Mouse (Mus musculus): Measurements from ENCODE around the gene Tgfb1. TPM values are rescaled to one million over a fixed set of nuclear protein-coding genes. Genes with fewer than 3 reads are reported as not detected.

Gene Tgfb1
- 0.21 and 0.78 TPM in 2 replicates for polyA plus RNA-seq (2015; fragmentation: Nextera tagmentation; extraction: Ambion mirVana)

DNA sequence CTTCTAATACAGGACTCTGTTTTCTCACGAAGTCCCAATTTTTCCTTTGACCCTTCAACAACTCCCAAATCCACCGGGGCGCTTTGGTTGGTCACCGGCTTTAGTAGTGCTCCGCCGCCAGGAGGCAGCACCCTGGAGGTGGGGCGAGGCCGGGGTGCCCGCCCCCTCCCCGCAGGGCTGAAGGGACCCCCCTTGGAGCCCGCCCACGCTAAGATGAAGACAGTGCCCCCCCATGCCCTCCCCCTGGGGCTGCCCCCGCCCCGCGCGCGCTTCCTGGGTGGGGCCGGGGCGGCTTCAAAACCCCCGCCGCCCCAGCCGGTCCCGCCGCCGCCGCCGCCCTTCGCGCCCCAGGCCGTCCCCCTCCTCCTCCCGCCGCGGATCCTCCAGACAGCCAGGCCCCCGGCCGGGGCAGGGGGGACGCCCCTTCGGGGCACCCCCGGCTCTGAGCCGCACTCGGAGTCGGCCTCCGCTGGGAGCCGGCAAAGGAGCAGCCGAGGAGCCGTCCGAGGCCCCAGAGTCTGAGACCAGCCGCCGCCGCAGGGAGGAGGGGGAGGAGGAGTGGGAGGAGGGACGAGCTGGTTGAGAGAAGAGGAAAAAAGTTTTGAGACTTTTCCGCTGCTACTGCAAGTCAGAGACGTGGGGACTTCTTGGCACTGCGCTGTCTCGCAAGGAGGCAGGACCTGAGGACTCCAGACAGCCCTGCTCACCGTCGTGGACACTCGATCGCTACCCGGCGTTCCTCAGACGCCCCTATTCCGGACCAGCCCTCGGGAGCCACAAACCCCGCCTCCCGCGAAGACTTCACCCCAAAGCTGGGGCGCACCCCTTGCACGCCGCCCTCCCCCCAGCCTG, at the start of gene Tgfb1:
Gene Tgfb1 (plus strand): TSS at position 323 of the 852 bp plus-strand sequence.
- peak within 1 kb of the TSS; percentile 53 for H3K9ac ChIP-seq (ENCODE audit: low read depth, low read length)
- H3K27ac ChIP-seq (ENCODE audit: low read length): no peak within 1 kb of the TSS
- H3K4me2 ChIP-seq (ENCODE audit: low read length): peak within 1 kb of the TSS; percentile 71
- H3K4me3 ChIP-seq (ENCODE audit: low read depth, low read length): peak within 1 kb of the TSS; percentile 41
- H3K9me3 ChIP-seq (replicated peaks; ENCODE audit: control insufficient read depth, low read length, poor library complexity, severe bottlenecking): no peaks in the 10 kb centered on the region
- 0 out of 2 replicates have a peak, but pooled peaks have one; percentile 32 for ATAC-seq
- peaks cover 58% of the 10 kb centered on the region for H3K27me3 ChIP-seq (ENCODE audit: control insufficient read depth, insufficient read depth, low read depth, low read length)
- H3K4me1 ChIP-seq (ENCODE audit: control insufficient read depth, insufficient read depth, low read length): peaks cover 29% of the 10 kb centered on the region
- no peaks in the 10 kb centered on the region for H3K36me3 ChIP-seq (ENCODE audit: control insufficient read depth, insufficient read depth, low read length)
- WGBS: 2% methylated on average over 56 of the region's 69 CpGs

DNA sequence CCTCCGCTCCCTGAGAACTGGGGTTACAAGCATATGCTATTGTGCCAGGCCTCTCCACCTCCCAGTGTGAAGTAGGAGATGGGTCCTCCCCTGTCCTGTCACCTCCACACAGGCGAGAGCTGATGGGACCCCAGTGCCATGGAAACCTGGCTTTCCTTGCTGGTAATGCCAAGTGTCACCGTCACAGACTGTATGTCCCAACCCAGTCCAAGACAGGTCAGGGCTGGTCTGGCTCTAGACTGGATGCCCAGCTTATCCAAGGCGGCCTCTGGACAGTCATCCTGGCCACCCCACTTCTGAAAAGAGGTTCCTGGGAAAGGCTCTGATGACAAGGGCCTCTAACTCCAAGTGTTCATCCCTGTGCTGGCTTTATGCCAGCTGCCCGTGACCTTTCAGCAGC, 49.7 kb upstream of the Tgfb1 start:
- no peaks in the 10 kb centered on the region for H3K9me3 ChIP-seq (replicated peaks; ENCODE audit: control insufficient read depth, low read length, poor library complexity, severe bottlenecking)
- no peaks in the 10 kb centered on the region for H3K4me1 ChIP-seq (ENCODE audit: control insufficient read depth, insufficient read depth, low read length)
- H3K4me3 ChIP-seq (ENCODE audit: low read depth, low read length): no peak overlapping the region
- no peak overlapping the region for H3K9ac ChIP-seq (ENCODE audit: low read depth, low read length)
- WGBS: 88% methylated on average over 5 of the region's 5 CpGs
- H3K4me2 ChIP-seq (ENCODE audit: low read length): no peak overlapping the region
- peaks cover 10% of the 10 kb centered on the region; the same call in 1 of the 2 replicates for H3K36me3 ChIP-seq (ENCODE audit: control insufficient read depth, insufficient read depth, low read length)
- H3K27ac ChIP-seq (ENCODE audit: low read length): no peak overlapping the region
- no peak for ATAC-seq
- no peaks in the 10 kb centered on the region for H3K27me3 ChIP-seq (ENCODE audit: control insufficient read depth, insufficient read depth, low read depth, low read length)

DNA sequence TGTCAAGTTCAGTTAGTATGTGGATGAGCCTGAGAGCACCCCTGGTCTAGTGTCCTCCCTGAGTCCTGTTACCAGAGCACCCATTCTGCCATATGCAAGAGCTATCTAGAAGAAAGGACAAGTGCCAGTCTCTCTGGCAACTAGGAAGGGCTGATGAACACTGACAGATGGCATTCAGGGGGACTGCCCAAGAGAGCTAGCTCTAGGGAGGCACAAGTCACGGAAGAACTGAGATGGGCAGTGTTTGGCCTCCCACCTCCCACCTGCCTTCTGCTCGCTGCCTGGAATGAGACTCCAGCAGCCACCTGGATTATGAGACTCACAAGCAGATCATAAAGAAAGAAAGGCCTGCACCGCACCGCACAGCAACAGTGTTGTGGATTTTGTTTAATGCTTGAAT, 47.0 kb upstream of the Tgfb1 start:
- 92% methylated on average over 4 of the region's 4 CpGs for WGBS
- no peaks in the 10 kb centered on the region for H3K4me1 ChIP-seq (ENCODE audit: control insufficient read depth, insufficient read depth, low read length)
- H3K36me3 ChIP-seq (ENCODE audit: control insufficient read depth, insufficient read depth, low read length): peaks cover 7% of the 10 kb centered on the region; the same call in 1 of the 2 replicates
- no peaks in the 10 kb centered on the region for H3K27me3 ChIP-seq (ENCODE audit: control insufficient read depth, insufficient read depth, low read depth, low read length)
- no peak overlapping the region for H3K27ac ChIP-seq (ENCODE audit: low read length)
- H3K9me3 ChIP-seq (replicated peaks; ENCODE audit: control insufficient read depth, low read length, poor library complexity, severe bottlenecking): no peaks in the 10 kb centered on the region
- no peak overlapping the region for H3K4me2 ChIP-seq (ENCODE audit: low read length)
- H3K4me3 ChIP-seq (ENCODE audit: low read depth, low read length): no peak overlapping the region
- no peak for ATAC-seq
- H3K9ac ChIP-seq (ENCODE audit: low read depth, low read length): no peak overlapping the region

DNA sequence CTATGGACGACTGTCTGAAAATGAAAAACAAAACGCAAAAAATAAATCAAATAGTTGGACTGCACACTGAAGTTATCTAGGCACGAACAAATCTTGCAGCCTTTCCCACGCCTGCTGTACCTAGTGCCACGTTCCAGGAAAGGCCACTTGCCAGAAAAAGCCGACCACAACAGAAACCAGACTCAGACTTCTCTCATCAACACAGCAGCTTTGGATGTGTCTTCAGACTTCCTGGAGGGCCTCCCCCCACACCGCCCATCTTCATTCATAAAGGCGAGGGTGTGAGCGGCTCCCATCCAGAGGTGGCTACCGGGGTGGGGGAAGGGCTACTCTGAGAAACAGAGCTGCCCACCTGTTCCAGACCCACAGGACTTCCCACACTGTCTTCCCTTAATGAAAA, 42.7 kb upstream of the Tgfb1 start:
- 83% methylated on average over 10 of the region's 10 CpGs for WGBS
- H3K4me1 ChIP-seq (ENCODE audit: control insufficient read depth, insufficient read depth, low read length): no peaks in the 10 kb centered on the region
- no peak overlapping the region for H3K4me3 ChIP-seq (ENCODE audit: low read depth, low read length)
- H3K9ac ChIP-seq (ENCODE audit: low read depth, low read length): no peak overlapping the region
- ATAC-seq: no peak
- no peak overlapping the region for H3K4me2 ChIP-seq (ENCODE audit: low read length)
- H3K27ac ChIP-seq (ENCODE audit: low read length): no peak overlapping the region
- H3K36me3 ChIP-seq (ENCODE audit: control insufficient read depth, insufficient read depth, low read length): peaks cover 7% of the 10 kb centered on the region; the same call in 1 of the 2 replicates
- no peaks in the 10 kb centered on the region for H3K9me3 ChIP-seq (replicated peaks; ENCODE audit: control insufficient read depth, low read length, poor library complexity, severe bottlenecking)
- H3K27me3 ChIP-seq (ENCODE audit: control insufficient read depth, insufficient read depth, low read depth, low read length): no peaks in the 10 kb centered on the region

DNA sequence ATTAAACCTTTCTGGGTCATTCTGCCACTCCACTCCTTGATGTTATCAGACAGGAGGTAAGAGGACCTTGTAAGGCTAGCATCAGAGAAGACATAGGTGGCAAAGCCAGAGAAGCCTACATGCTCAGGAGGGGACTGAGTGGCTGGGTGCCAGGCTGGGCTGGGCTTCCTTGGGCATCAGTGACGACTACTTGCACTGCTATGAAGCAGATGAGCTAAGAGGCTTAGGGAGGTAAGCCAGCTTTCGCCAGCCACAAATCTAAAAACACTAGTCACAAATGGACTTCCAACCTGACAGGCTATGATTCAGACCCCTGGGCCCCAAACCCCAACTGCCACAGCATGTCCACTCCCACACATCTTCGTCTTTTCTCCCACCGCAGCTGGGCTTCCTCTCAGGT, 42.2 kb upstream of the Tgfb1 start:
- Histone ChIP-seq H3K9me3 (replicated peaks; ENCODE audit: control insufficient read depth, low read length, poor library complexity, severe bottlenecking) (no peaks in the 10 kb centered on the region), H3K4me3 (ENCODE audit: low read depth, low read length) (no peak overlapping the region), H3K36me3 (ENCODE audit: control insufficient read depth, insufficient read depth, low read length) (peaks cover 7% of the 10 kb centered on the region; the same call in 1 of the 2 replicates), H3K4me2 (ENCODE audit: low read length) (no peak overlapping the region), H3K4me1 (ENCODE audit: control insufficient read depth, insufficient read depth, low read length) (no peaks in the 10 kb centered on the region), H3K9ac (ENCODE audit: low read depth, low read length) (no peak overlapping the region), H3K27me3 (ENCODE audit: control insufficient read depth, insufficient read depth, low read depth, low read length) (no peaks in the 10 kb centered on the region), H3K27ac (ENCODE audit: low read length) (no peak overlapping the region)
- no peak for ATAC-seq
- WGBS: 77% methylated on average over 4 of the region's 4 CpGs

- Histone ChIP-seq H3K36me3 (ENCODE audit: control insufficient read depth, insufficient read depth, low read length) (peaks cover 6% of the 10 kb centered on the region; the same call in 1 of the 2 replicates), H3K4me3 (ENCODE audit: low read depth, low read length) (no peak overlapping the region), H3K9me3 (replicated peaks; ENCODE audit: control insufficient read depth, low read length, poor library complexity, severe bottlenecking) (no peaks in the 10 kb centered on the region), H3K9ac (ENCODE audit: low read depth, low read length) (no peak overlapping the region), H3K27ac (ENCODE audit: low read length) (no peak overlapping the region), H3K4me1 (ENCODE audit: control insufficient read depth, insufficient read depth, low read length) (no peaks in the 10 kb centered on the region), H3K27me3 (ENCODE audit: control insufficient read depth, insufficient read depth, low read depth, low read length) (no peaks in the 10 kb centered on the region), H3K4me2 (ENCODE audit: low read length) (no peak overlapping the region)
- 49% methylated on average over 14 of the region's 14 CpGs for WGBS
- no peak for ATAC-seq
These were observed 41.7 kb upstream of the Tgfb1 start for GRCm38 (mm10) chr7:25645074-25645473.

- 61% methylated on average over 5 of the region's 5 CpGs for WGBS
- Histone ChIP-seq H3K27ac (ENCODE audit: low read length) (no peak overlapping the region), H3K4me3 (ENCODE audit: low read depth, low read length) (no peak overlapping the region), H3K9ac (ENCODE audit: low read depth, low read length) (no peak overlapping the region), H3K9me3 (replicated peaks; ENCODE audit: control insufficient read depth, low read length, poor library complexity, severe bottlenecking) (no peaks in the 10 kb centered on the region), H3K4me2 (ENCODE audit: low read length) (no peak overlapping the region), H3K36me3 (ENCODE audit: control insufficient read depth, insufficient read depth, low read length) (no peaks in the 10 kb centered on the region), H3K27me3 (ENCODE audit: control insufficient read depth, insufficient read depth, low read depth, low read length) (no peaks in the 10 kb centered on the region), H3K4me1 (ENCODE audit: control insufficient read depth, insufficient read depth, low read length) (no peaks in the 10 kb centered on the region)
- ATAC-seq: no peak
These were observed 39.2 kb upstream of the Tgfb1 start for GRCm38 (mm10) chr7:25647574-25648123.

DNA sequence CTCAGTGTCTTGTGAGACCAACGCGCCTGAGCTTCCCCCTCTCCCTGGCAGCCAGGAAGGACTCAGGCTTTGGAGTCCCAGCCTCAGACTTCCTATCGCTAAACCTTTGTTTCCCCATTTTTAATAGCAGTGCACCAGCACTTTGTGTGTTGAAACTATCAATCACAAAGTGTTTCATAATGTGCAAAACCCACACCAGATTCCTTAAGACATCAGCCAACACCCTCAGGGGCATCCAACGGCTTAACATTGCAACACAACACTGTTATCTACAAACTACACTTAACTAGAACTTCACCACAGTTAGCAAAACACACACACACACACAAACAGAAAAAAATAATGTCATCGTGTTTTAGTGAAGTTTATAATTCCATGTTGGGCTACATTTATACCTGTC, 37.0 kb upstream of the Tgfb1 start:
- no peak overlapping the region for H3K4me2 ChIP-seq (ENCODE audit: low read length)
- H3K4me1 ChIP-seq (ENCODE audit: control insufficient read depth, insufficient read depth, low read length): no peaks in the 10 kb centered on the region
- no peak overlapping the region for H3K27ac ChIP-seq (ENCODE audit: low read length)
- H3K4me3 ChIP-seq (ENCODE audit: low read depth, low read length): no peak overlapping the region
- H3K27me3 ChIP-seq (ENCODE audit: control insufficient read depth, insufficient read depth, low read depth, low read length): no peaks in the 10 kb centered on the region
- WGBS: 80% methylated on average over 5 of the region's 5 CpGs
- H3K9me3 ChIP-seq (replicated peaks; ENCODE audit: control insufficient read depth, low read length, poor library complexity, severe bottlenecking): no peaks in the 10 kb centered on the region
- no peak overlapping the region for H3K9ac ChIP-seq (ENCODE audit: low read depth, low read length)
- no peak for ATAC-seq
- no peaks in the 10 kb centered on the region; the same call in 1 of the 2 replicates for H3K36me3 ChIP-seq (ENCODE audit: control insufficient read depth, insufficient read depth, low read length)

DNA sequence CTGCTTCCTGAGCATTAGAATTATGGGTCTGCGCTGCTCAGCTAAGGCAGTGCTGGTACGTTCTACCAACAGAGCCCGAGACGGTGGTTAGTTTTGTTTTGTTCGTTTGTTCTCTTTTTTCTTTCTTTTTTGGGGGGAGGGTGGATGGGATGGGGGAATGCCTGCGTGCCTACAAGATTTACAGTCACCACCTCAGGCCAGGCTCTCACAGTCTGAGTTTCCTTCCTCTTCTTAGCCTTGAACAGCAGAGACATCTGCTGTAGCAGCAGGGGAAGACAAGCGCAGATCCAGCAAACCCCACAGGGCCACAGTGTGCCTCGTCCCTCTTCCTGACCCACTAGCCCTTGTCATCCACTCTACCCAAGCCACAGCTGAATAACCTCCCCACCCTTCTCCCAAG, 35.5 kb upstream of the Tgfb1 start:
- Histone ChIP-seq H3K4me2 (ENCODE audit: low read length) (no peak overlapping the region), H3K27me3 (ENCODE audit: control insufficient read depth, insufficient read depth, low read depth, low read length) (no peaks in the 10 kb centered on the region), H3K9me3 (replicated peaks; ENCODE audit: control insufficient read depth, low read length, poor library complexity, severe bottlenecking) (no peaks in the 10 kb centered on the region), H3K36me3 (ENCODE audit: control insufficient read depth, insufficient read depth, low read length) (no peaks in the 10 kb centered on the region; the same call in 1 of the 2 replicates), H3K9ac (ENCODE audit: low read depth, low read length) (no peak overlapping the region), H3K4me3 (ENCODE audit: low read depth, low read length) (no peak overlapping the region), H3K4me1 (ENCODE audit: control insufficient read depth, insufficient read depth, low read length) (no peaks in the 10 kb centered on the region), H3K27ac (ENCODE audit: low read length) (no peak overlapping the region)
- WGBS: 93% methylated on average over 8 of the region's 8 CpGs
- ATAC-seq: no peak
